Mouse (Mus musculus) c-Kit-negative CD71-positive TER-119-positive erythroid progenitor cells, embryonic 14.5 days (primary cell): Measurements from ENCODE around the gene Pkhd1.
"Not testable (repeated sequence)": the region's sequence is repeated elsewhere in the genome, so short reads cannot be mapped to it uniquely, and the experiment has no call there.

ENCODE experiments used
- DNase-seq: peaks from one replicate; pipeline ENCODE4 v3.0.0-alpha.2; 2013; ENCODE audit warnings: low read depth, low spot score

Gene Pkhd1

GRCm38 (mm10) chr1:20486087-20486486, 131.8 kb downstream of the Pkhd1 start:
- no peak for DNase-seq

DNA sequence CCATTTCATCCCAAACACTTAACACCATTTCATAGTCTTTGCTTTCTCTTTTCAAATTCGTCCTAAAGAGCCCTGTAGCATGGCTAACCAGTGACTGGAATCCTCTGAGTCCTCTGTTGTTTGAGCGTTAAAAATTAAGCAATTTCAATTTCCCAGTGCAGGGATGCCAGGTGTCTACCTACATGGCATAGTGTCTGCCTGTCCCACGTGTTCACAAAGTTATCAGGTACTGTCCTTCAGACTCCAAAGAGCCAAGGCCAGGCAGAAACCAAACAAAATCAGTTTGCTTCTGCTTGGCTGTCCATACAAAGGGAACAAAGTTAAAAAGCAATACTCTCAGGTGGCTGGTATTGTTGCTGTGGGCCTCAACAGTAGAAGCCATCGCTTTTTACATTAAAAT, 136.0 kb downstream of the Pkhd1 start:
- no peak for DNase-seq

DNA sequence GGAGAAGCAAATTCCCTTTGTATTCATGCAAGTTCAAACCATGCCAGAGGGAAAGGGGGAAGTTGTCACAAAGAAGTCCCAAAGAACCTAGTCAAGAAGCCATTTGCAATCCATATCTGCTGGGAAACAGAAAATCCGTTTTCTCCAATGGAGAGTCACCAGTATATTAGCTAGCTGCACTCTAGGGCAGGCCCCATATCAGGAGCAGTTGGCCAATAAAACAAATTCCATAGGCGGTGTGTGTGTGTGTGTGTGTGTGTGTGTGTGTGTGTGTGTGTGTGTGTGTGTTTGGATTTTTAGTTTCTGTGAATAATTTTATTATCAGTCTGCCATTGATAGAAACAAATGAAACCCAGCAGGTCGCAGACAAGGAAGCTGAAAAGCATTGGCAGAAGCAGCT, 139.2 kb downstream of the Pkhd1 start:
- no peak for DNase-seq

DNA sequence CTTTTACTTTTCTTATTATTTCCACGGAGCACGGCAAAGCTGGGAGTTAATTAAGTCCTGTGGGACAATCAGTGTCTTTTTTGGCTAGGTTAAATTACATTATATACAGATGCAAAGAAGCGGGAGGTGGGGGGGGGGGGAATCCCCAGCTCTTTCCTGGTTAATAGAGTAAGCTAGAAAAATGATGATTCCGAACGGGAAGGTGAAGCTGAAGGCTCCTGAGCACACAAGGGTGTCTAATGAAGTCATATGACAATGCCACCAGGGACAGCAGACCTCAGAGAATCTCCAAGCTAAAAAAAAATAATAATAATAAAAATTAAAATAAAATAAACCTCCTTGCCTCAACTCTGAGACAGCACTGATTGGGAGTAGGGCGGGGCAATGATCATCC, 139.6 kb downstream of the Pkhd1 start:
- DNase-seq, result no peak

DNA sequence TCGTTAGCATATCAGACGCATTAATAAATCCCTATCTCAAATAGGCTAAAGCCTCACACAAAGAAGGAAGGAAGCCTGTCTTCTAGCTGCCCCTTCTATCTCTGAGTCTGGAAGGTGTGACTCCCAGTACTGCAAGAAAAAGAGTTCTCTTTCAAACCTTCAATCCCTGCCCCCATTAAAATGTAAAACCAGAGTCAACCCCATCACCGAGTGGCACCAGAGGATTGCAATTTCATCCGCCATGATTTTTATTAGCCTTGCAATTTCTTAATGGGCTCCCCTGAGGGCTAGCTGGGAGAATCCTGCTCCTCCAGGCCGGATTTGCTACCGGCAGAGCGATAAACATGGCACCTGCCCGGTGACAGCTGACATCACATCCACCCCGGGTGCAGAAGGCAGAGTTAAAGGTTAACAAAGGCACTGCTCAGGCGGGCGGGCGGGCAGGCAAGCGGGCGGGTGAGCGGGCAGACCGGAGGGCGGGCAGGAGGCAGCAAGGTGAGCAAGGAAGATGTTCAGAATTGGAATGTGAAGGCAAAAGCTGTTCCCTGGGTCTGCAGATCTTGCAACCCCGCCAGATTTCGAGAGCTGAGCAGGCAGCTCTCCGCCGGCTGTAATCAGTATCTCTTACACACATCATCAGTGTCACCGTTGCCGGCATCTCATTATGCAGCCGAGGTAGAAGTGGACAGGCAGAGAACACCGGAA, 140.2 kb downstream of the Pkhd1 start:
- DNase-seq, result no peak

GRCm38 (mm10) chr1:20470770-20471169, 147.1 kb downstream of the Pkhd1 start:
- DNase-seq, result no peak

DNA sequence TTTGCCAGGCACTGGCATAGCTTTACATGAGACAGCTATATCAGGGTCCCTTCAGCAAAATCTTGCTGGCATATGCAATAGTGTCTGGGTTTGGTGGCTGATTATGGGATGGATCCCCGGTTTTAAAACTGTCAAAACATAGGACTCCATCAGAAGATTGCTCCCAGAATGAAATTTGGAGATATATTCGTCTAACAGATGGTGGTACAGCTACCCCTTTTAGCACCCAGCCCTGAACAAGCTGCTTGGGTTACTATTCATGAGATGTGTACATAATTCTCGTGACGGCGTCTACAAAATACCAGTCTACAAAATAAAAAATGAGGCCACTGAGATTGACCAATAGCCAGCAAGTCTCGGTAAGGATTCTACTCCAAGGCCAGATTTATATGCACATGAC, 147.5 kb downstream of the Pkhd1 start:
- no peak for DNase-seq

GRCm38 (mm10) chr1:20466481-20466880, 151.4 kb downstream of the Pkhd1 start:
- DNase-seq, result no peak

DNA sequence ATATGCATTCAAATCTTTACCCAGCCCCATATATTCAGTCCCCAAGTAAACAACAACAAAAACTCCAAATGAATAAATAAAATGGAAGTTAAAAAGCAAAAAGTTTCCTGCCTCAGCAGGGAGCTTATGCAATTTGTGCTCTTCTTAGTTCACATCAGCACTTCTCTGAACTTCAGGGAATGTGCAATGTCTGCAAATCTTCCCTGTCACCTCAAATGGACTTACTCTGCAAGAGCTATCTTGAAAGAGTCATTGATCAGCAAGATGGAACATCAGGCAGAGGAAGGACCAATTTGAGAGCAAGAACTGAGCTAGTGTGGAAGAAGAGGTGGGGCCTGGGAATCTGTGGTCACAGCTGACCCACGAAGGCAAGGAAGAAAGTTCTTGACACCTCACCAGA, 163.2 kb downstream of the Pkhd1 start:
- no peak for DNase-seq

- DNase-seq, result no peak
Observed at GRCm38 (mm10) chr1:20450074-20450473, 167.8 kb downstream of the Pkhd1 start.

- DNase-seq, result not testable (repeated sequence)
Observed at GRCm38 (mm10) chr1:20432026-20432425, 185.8 kb downstream of the Pkhd1 start.

DNA sequence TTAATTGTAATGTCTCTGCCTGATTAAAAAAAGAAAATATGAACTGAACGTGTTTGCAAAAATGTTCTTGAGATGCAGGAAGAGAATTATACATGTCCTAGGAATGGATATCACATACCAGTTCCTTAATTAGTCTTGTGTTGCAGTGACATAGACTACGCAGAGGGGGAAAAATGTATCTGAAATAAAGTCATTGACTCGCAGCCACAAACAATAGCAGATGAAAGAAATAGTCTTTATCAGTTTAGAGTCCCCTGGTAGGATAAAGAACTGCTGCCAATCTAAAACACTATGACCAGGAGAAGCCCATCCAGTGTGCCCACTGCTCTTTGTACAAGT, 188.8 kb downstream of the Pkhd1 start:
- DNase-seq, result no peak

DNA sequence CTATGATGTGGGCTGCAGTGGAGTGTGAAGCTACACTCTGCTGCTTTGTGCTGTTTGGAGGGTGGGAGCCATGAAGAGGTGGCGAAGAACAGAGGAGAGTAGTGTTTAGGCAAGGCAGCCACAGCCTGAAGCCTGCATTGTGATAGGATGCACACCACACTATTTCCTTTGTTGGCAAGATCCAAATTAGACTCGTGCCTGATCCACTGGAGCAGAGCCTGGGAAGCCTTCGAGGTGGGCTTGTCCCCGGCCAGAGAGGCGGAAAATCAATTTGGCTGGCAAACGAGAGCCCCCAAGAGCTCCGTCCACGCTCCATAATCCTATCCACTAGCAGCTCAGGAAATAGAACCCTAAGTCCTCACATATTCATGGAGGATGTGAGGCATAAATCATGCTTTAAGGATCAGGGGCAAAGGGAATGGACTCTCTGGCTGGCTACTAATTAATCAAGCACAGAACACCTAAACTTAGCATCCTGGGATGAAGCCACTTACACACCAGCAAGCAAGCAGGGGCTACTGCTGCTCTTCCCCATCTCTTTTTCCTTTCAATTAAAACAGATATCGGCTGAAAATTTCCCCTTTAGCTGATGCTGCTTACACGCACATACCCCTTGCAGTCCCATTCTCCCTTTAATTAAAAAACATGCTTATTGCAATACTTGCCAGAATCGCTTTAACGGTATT, 189.4 kb downstream of the Pkhd1 start:
- no peak for DNase-seq

DNA sequence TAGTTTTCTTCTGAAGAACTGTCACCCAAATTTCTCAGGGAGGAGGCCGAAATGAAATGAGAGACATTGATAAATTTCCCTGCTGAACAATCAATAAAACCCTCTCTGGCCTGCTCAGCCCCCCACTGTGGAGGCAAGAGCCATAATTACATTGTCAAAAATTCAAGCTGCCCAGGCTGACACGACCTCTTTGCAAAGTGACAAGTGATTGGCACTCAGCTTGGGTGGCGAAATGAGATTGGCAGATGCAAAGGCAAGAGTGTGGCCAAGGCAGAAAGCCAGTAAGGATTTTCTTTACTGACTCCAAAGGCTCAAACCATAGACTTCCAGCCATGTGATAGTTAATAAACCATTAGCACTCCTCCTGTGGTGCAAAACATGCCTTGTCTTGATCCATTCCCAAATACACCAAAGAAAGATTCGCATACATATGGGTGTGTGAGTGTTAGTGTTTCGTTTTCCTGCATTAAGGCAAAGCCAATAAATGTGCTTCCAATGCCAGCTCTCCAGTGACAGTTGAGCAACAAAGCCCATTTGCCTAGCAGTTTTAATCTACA, 208.4 kb downstream of the Pkhd1 start:
- DNase-seq, result no peak

DNA sequence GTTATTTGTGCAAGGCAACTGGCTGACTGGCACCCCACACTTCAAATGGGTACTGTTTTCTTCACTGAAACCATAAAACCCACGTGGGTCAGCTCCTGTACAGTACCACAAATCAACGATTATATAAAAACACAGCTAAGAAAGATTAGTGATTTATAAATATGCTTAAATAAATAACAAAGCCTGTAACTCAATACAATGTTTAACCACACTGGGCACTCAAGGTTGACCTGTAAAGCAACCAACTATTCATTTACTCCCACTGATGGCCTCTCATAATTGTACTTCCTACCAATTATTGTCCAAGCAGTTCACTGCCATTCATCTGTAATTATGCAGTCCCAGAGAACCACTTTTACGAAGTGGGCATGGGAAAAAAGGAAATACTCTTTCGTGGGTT, 219.5 kb downstream of the Pkhd1 start:
- no peak for DNase-seq

GRCm38 (mm10) chr1:20364437-20364836, 253.4 kb downstream of the Pkhd1 start:
- no peak for DNase-seq

GRCm38 (mm10) chr1:20344651-20345050, 273.2 kb downstream of the Pkhd1 start:
- DNase-seq, result no peak

DNA sequence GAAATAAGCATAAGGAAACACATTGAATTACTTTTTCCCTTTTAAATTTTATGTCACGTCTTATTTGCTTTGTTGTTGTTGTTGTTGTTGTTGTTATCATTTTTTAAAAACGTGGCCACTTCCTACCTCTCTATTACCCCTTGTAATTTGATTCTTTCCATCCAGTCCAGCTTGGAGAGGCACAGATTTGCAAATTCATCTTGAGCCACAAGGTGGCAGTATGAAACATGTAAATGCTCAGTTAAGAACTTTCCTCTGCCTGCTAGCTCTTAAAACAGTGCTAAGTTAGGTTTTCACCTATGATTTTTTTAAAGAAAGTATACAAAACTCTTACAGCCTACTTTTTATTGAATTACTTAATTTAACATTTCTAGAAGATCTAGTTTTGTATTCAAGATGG, 306.4 kb downstream of the Pkhd1 start:
- DNase-seq, result no peak

GRCm38 (mm10) chr1:20310925-20311324, 306.9 kb downstream of the Pkhd1 start:
- DNase-seq, result no peak

GRCm38 (mm10) chr1:20306116-20306515, 311.7 kb downstream of the Pkhd1 start:
- no peak for DNase-seq

- DNase-seq, result no peak
Observed at GRCm38 (mm10) chr1:20302943-20303578, 314.8 kb downstream of the Pkhd1 start.

DNA sequence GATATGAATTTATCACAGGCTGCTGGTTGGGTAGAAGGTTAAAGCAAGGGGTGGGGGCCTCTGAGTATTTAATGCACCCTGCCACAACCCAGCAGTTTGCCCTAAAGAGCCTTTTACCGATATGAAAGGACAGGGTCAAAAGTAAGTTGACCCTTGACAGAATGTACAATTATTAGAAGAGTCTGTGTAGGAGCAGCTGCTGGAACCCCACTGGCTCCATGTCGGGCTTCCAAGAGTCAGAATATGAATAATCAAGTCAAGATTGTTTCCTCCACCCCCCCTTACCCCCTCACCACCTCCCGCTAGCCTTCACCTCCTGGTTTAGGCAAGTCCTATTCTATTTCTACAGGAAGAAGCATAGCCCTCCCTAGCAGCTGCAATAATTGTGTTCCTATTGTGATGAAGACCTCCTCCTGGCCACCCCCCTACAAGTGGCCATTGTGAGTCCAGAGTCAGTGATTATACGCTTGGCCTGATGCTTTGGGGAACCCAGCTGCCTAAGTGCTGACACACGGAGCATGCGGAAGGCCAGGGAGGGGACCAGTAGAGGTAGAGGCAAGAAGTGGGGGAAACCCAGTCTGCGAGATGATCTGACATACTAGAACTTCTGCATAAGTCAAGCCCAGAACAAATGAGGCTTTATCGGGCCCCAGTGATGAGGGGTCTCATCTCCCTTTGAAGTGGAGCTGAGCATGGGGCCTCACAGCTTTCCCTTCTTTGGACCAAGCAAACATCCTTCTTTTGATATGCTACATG, 315.5 kb downstream of the Pkhd1 start:
- DNase-seq, result no peak
